Mouse (Mus musculus): ENCODE measurements around the gene Rrnad1.
"Not testable (repeated sequence)": the region's sequence is repeated elsewhere in the genome, so short reads cannot be mapped to it uniquely, and the experiment has no call there.

The Rrnad1 gene

DNA sequence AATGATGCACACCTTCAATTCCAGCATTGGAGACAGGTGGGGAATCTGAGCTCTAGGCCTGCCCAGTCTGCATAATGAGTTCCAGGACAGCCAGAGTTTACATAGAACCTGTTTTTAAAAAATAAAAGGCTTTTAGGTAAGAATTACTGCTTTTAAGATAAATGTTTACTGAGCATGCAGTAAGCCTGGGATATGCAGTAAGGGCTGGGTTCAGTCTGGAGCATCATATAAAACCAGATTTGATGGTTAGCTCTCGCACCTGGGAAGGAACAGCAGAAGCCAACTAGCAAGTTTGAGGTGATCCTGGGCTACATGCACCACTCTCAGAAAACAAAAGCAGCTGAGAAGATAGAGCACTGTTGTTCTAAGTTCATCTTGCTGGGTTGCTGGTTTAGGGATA lies 12.0 kb downstream of the Rrnad1 start:
- DNase-seq (ENCODE audit: low spot score): no peak

DNA sequence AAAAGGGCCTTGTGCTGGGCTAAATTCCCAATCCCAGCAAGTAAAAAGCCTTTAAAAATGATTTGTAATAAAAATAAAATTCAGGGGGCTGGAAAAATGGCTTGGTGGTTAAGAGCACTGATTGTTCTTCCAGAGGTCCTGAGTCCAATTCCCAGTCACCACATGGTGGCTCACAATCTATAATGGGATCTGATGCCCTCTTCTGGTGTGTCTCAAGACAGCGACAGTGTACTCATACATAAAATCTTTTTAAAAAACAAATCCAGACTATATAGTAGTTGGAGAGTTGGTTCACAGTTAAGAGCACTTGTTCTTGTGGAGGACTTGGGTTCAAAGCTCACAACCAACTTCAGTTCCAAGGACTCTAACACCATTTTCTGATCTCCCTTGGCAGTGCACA lies 13.5 kb downstream of the Rrnad1 start:
- no peak for DNase-seq (ENCODE audit: low spot score)

DNA sequence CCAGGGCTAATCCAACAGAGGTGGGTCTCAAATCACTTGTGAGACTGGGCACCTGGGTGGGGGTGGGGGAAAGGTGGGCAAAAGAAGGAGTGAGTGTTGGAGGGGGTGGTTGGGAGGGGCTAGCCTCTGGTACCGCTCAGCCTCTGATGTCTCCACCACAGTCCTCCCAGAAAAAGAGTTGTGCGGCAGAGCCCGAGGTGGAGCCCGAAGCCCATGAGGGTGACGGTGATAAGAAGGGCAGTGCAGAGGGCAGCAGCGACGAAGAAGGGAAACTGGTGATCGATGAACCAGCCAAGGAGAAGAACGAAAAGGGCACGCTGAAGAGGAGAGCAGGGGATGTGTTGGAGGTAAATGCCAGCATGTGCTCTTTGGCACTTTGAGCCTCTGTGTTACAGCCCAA lies 16.6 kb downstream of the Rrnad1 start:
- no peak for DNase-seq (ENCODE audit: low spot score)

DNA sequence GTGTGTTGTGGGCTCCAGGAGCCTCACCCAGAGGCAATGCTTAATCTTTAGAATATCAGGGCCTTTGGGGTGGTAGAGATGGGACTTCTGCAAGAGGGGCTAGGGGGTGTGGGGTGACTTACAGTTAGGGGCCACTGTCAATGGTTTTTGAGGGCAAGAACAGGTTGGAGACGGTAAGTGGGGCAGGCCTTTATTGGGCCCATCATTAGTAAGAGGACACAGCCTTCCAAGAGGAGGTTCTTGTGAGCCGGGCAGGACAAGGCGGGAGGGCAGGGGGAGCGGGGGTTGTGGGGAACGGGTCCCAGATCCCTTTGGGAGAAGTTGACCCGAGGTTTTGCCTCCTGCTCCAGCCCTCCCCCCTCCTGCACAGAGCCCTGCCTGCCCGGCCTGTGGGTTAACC lies 17.0 kb downstream of the Rrnad1 start:
- no peak for DNase-seq (ENCODE audit: low spot score)

DNA sequence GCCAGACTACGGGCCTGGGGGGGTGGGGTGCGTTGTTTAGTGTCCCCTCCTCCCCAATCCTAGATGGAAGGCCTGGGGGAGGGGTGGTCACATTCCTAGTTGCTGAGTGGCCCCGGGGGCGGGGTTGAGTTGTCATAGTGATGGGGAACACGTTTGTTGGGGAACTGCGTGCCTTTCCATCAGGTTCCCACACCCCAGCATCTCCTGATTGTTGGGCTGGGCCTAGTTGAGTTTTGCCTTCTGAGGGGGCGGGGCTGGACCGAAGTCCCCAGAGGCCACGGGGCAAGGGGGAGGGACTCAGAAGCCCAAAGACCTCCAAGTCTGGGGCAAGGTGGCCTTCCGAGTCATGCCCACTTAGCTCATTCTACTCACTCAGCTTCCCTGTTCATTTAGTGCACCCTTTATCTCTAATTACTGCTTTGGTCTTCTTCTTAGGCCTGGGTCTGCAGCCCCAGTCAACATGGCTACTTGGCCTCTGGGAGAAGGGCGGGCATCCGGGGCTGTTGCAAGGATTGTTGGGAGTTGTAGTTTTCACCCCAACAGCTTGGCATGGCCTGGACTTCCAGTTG lies 19.9 kb downstream of the Rrnad1 start:
- DNase-seq (ENCODE audit: low spot score): no peak

DNA sequence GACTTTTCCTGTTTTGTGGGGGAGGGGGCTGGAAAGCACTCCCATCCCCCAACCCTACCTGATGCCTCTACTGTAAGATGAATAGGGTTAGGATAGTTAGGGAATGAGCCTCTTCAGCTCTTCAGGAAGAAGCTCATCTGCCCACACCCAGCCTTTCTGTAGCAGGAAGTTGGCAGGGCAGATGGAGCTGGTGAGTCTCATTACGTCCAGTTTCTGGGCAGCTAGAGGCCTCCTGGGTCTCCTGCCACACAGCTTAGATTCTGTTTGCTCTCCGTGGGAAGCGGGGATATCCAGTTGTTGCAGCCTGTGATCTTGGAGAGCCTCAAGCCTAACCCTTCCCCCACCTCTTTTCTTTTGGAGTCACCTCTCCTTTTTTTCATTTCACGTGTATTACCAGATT lies 20.6 kb downstream of the Rrnad1 start:
- no peak for DNase-seq (ENCODE audit: low spot score)

DNA sequence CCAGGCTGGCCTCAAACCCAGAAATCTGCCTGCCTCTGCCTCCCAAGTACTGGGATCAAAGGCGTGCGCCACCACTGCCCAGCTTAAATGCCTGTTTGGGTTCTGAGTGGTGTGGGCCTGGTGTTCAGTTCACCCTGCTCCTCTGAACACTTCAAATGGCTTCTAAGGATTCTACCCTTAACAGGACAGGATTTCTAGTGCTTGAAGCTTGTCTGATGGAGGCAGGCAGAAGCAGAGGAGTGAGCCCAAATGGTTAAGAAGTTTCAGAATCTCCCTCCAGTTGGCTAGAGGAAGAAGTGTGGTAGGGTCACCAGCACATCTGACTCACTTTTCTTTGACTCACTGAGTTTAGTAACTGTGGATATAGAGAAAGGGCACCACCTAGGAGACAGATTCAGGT lies 21.1 kb downstream of the Rrnad1 start:
- no peak for DNase-seq (ENCODE audit: low spot score)

DNA sequence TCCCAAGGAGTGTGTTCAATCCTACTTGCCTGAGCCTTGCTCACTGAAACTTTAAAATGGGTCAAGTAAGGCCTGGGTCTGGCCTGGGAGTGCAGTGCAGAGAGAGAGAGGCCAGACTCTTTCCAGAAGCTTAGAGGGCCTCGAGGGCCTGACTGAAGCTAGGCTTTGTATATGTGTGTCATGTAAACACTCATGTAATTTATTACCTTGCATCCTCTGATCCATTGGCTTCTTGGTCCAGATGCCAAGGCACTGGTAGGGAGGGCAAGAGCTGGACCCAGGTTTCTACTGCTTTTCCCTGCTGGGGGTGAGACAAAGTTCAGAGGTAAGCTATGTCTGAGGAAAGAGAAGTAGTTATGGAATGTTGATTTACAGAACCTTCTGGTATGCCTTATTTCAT lies 22.6 kb downstream of the Rrnad1 start:
- no peak for DNase-seq (ENCODE audit: low spot score)

DNA sequence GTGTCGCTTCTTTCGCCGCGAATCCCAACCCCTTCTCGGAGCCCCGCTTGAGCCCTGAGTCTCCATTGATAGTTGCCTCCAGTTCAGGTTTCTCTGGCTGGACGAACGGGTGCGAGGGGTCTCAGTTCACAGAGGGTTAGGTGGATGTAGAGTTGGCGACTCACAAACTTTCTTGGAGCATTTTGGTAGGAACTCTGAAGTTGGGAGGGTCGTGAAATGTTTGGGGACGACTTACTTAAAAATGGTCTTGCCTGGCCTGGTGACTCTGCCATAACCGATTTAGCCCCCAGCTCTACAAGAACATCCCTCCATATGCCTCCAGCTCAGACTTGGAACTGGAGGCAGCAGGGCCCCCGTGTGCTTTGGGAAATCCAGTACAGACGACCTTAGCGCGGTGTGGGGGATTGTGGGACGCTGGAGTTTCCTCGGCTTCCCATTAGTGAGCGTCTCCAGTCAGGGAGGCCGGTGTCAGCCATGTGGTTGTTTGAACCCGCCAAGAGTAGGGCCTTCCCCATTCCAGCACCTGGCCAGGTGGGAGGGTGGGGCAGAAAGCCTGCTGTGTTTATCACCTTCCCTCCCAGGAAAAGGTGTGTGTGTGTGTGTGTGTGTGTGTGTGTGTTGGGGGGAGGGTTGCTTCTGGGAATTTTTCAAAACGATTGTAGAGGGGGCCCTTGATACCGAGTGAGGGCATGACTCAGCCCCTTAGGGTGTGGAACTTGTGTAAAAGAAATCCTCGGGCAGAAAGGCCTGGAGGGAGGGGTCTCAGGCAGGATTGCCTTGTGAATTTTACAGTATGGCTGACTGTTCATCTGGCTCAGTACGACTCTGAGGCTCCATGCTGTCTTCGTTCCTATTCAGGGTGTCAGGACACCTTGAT lies 23.3 kb downstream of the Rrnad1 start:
- DNase-seq (ENCODE audit: low spot score): no peak

DNA sequence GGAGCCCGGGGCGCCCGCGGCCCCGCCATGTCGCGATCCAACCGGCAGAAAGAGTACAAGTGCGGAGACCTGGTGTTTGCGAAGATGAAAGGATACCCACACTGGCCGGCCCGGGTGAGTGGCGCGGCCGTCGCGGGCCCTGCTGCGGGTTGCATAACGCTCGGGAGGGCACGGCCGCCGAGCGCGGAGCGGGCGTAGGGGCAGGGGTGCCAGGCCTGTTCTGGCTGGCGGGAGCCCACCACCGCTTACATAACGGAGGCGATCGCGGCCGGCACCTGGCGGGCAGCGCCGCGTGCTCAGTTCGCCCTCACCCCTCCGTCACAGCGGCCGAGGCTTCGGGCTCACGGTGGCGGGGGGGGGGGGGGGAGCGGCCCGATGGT lies 23.9 kb downstream of the Rrnad1 start:
- no peak for DNase-seq (ENCODE audit: low spot score)

DNA sequence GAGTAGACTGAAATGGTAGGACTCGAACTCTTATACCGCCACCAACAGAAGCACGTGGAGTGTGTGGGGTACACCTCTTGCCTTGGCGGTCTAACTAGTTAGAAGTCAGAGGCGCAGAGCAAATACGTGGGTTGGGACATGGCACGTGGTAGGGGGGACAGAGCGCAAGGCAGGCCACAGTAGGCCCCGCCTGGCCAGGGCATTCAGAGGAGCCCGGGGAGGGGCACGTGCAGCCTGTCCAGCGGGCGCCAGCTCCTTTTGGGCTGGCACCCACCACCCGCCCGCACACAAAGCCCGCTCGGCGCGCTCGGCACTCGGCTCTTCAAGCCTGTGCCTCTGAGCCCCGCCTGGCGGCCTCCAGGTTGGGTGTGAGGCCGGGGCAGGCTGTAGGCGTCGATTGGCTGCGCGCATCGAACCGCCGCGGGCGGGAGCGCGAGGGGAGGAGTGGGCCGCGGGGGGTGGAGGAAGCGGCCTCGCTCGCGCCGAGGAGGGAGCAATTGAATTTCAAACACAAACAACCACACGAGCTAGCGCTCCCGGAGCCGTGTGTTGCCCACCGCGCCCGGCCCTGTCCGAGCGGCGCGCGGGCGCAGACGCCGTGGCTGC lies 24.5 kb downstream of the Rrnad1 start, which contains the start of gene Hdgf:
TSS of gene Hdgf (plus strand) at position 442 of the 606 bp plus-strand sequence.
- DNase-seq (ENCODE audit: low spot score): peak; percentile 91

DNA sequence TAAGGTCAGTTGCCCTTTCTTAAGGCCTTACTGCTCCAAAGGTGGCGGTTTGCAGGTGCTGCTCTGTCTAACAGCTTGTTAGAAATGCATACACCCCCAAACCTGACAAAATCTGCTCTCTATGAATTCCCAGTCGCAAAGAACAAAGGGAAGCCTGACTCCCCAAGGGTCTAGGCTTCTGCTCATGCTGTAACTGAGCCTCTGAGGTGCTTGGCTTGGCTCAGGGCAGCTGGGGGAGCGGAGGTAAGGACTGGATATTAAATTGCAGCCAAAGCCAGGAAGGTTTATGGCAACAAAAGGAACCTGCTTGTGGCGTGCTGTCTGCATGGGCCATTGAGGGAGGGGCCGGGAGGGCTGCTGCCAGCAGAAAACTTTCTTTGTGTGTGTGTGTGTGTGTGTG lies 26.7 kb downstream of the Rrnad1 start:
- no peak for DNase-seq (ENCODE audit: low spot score)

DNA sequence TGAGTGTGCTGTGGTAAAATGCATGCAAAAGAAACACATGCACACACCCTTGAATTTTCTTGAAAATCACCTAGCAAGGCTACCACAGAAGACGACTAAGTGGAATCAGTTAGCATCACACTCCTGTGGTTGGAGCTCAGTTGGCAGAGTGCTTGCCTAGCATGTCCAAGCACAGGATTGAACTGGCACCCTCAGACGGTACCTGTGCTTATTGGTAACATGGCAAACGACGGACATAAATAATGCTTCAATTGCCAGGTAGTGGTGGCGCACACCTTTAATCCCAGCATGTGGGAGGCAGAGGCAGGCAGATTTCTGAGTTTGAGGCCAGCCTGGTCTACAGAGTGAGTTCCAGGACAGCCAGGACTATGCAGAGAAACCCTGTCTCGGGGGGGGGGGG lies 28.6 kb downstream of the Rrnad1 start:
- not testable (repeated sequence) for DNase-seq (ENCODE audit: low spot score)

DNA sequence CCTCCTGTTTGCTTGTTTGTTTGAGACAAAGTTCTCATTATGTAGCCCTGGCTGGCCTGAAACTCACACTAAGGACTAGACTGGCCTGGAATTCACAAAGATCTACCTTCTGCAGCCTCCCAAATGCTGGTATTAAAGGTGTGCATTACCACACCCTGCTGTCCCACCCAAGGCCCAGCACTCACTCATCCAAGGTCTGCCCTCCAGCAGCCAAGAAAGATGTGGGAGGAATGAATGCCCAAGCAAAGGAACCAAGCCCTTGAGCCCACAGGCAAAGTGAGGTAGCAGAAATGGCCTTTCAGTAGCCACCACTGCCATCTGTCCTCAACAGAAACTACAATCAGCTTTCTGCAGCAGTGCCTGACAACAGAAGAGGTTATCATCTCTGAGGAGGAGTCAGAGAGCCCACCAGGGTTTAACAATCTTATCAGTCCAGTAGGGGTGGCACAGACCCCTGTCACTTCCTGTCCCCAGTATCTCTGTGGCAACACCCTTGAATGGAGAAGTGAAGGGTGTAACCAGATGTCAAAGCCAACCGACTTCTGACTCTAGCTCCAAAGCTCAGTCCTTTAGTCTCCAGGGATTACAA lies 29.4 kb downstream of the Rrnad1 start:
- DNase-seq (ENCODE audit: low spot score): no peak

DNA sequence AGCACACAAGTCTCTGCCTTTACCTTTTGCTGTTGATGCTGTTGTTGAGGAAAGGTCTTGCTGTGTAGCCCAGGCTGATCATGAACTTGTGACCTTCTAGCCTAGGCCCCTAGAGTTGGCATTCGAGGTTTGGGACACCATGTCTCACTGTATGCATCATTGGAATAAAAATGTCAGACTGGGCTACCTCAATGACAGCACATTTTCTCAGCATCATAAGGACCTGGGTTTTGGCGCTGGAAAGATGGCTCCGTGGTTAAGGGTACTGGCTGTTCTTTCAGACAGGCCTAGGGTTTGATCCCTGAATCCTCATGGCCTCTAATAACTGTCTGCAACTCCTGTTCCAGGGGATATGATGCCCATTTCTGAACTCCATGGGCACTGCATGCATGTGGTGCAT lies 30.7 kb downstream of the Rrnad1 start:
- no peak for DNase-seq (ENCODE audit: low spot score)

DNA sequence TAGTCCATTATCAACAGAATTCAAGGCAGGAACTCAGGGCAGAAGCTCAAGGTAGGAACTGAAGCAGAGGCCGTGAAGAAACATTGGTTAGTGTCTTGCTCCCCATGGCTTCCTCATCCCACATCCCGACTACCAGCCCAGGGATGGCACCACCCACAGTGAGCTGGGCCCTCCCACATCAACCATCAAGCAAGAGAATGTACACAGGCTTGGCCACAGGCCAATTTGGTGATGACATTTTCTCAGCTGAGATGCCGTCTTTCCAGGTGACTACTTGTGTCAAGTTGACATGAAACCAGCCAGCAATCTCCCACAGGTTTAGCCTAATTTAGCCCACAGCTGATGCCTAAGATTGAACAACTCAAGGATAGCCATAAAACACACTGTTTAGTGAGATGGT lies 31.3 kb downstream of the Rrnad1 start:
- DNase-seq (ENCODE audit: low spot score): no peak

DNA sequence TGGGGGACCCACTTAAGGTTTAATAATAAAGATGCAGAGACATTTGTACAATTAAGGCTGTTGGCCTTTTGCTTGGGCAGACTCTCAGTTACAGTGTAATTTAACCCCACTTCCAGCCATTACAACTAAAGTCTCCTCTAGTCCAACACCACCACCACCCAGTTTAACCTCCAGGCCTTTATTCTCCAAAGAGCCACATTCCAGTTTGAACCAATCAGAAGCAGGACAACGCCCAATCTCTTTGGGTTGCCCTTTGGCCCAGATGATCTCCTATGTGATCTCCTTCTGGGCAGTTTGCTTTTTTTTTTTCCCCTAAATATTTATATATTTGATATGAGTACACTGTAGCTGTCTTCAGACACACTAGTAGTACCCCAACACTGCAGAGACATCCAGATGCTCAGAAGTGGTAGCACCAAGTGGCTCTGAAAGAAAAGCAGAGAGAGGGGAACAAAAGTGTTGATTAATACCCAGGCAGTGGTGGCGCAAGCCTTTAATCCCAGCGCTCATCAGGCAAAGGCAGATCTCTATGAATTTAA lies 37.1 kb downstream of the Rrnad1 start:
- DNase-seq (ENCODE audit: low spot score): no peak

DNA sequence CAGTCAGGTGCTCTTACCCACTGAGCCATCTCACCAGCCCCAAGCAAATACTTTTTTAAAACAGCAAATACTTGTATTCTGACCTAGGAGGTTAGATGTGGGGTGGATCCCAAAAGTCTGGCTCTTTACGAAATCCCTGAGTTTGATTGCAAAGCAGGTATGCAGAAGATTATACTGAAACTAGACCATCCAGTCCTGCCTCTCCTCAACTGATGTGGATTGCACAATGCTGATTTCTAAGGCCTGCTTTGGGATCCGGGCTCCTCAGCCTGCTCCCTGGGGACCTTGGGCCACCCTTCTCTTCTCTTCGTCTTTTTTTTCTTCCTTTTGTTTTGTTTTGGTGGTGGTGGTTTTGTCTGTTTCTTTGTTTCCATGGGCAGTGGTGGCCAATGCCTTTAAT lies 39.0 kb downstream of the Rrnad1 start:
- DNase-seq (ENCODE audit: low spot score): no peak

DNA sequence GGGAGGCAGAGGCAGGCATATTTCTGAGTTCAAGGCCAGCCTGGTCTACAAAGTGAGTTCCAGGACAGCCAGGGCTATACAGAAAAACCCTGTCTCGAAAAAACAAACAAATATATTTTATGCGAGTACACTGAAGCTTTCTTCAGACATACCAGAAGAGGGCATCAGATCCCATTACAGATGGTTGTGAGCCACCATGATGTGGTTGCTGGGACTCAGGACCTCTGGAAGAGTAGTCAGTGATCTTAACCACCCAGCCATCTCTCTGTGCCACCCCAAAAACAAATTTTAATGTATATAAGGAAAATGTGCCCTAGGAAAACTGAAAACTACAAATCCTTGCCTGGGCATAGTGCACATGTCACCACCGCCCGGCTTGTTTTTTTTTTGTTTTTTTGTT lies 43.1 kb downstream of the Rrnad1 start:
- DNase-seq (ENCODE audit: low spot score): not testable (repeated sequence)

DNA sequence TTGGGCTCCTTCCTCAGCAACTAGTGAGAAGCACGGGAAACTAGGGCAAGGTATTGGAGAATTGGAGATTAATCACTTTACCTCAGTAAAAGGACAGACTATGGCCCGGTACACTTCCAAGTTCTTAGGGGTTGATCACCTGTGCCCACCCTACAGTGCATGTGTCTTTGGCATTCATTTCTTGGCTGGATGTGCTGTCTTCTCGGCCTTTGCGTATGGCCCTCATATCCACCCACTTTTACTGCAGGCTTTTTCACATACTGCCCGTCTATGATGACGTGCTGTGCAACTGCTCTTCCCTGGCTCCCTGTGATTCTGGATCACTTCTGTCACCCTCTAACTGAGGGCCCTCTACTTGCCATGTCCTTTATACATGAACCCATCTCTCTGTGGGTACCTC lies 44.1 kb downstream of the Rrnad1 start:
- DNase-seq (ENCODE audit: low spot score): no peak

DNA sequence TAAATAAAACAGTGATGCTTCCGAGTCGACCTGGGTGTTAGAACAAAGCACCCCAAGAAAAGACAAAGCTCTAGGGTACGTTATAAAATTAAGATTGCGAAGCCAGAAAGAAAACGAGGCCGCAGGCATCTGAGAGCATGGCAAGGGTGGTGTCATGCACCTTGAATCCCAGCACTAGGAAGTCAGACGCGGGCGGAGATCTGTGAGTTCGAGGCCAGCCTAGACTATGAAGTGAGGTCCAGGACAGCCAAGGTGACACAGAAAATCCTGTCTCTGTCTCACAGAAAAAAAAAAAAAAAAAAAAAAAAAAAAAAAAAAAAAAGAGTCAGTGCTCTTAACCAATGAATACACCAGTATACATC lies 44.5 kb downstream of the Rrnad1 start:
- DNase-seq (ENCODE audit: low spot score): no peak

DNA sequence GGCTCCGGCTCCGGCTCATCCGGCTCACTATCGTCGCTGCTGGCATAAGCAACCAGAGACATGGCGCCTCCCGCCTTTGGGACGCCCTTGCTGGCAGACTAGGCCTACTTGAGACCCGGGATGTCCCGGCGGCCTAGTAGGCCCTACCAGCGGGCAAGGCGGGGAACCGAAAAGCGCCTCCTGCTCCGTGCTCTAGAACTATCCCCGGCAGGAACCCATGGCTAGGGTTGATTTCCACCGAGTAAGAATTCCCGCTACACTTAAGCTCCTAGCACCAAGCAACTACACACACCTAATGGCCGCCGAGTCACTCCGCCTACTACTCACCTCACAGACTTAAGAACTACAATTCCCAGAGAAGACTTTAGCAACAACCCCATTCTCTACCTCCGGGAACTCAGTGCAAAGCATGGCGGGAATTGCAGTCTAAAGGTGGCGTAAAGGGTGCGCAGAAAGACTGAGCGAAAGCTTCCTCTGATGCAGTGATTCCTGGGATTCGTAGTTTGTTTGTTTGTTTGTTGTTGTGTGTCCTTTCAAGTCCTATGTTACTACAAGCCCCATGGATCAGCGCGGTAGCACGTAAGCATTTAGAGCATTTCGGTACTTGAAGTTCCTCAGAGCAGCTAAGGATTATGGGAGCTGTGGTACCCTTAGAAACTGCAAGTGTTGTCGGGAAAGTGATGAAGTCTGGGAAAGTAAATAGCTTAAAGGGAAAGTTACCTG lies 45.1 kb downstream of the Rrnad1 start, which contains the start of gene Prcc:
TSS of gene Prcc (minus strand) at position 328 of the 723 bp plus-strand sequence.
- DNase-seq (ENCODE audit: low spot score): peak; percentile 97

Data from left cerebral cortex, adult 11 months (tissue).